Mouse (Mus musculus) liver, adult 10 weeks (tissue): ENCODE data around the gene Tspan3. TPM values are rescaled to one million over a fixed set of nuclear protein-coding genes. Genes with fewer than 3 reads are reported as not detected.

Source experiments
- polyA plus RNA-seq: library from polyadenylated mRNA; stranded (reverse); fragments of 350-450 nt; fragmentation: Illumina TruSeq; extraction: RNeasy Lipid Tissue Mini Kit (QIAGEN cat#74804); gene quantifications from one replicate; pipeline ENCODE4 v1.2.3, GENCODE M21; 2014; ENCODE audit warnings: low read depth, low replicate concordance

Tspan3 gene
- 4.9 TPM for polyA plus RNA-seq

GRCm38 (mm10) chr9:56165377-56165776 lies at the start of gene Tspan3:
TSS of gene Tspan3 (minus strand) at chr9:56165477.

DNA sequence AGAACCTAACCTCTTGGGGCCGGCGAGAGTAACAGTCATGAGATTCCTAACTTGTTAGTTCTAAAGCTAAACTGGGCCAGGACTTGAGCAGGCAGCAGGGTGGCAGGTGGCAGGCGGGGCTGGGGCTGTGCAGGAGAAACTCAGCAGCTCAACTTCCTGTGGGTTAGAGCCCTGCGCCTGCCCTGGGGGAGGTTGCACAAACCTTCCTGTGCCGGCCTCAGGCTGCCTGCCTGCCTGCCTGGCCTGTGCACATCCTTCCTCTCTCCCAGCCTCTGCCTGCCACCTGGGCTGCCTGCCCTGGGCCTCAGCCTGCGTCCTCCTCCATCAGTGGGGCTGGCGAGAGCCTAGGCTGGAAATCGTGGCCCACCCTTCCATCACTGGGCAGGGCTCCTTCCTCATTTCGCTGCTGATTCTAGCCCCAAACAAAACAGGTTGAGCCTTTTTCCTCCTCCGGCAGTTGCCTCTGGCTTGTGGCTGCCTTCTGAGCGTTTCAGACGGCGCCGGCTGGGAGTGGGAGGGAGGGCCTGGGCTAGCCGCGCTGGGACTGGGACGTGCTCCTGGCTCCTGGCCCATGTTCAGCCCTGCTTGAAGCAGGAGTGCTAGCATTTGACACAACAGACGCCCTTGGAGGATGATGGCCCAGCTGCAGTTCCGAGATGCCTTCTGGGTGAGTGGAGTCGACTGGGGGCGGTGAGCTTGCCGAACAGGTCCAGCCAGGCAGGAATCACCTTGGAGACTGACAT lies 75.3 kb downstream of the Tspan3 start, which contains the start of gene Pstpip1:
TSS of gene Pstpip1 (plus strand) at position 185 of the 743 bp plus-strand sequence.

Other genes with a start within 250 kb of the Tspan3 start
- gene Scaper, start 227.4 kb downstream of the Tspan3 start, polyA plus RNA-seq: 5.6 TPM
- gene 4930563M21Rik, start 154.9 kb downstream of the Tspan3 start, polyA plus RNA-seq: not detected
- 19.7 TPM for gene Rcn2, start 123.6 kb downstream of the Tspan3 start, polyA plus RNA-seq
- gene Pstpip1, start 75.5 kb downstream of the Tspan3 start, polyA plus RNA-seq: not detected